Mouse (Mus musculus): Measurements from ENCODE around the gene Rubcnl. TPM values are rescaled to one million over a fixed set of nuclear protein-coding genes. Genes with fewer than 3 reads are reported as not detected.

Rubcnl gene
- total and polyA plus RNA-seq, 3 experiments: 0.05 TPM; not detected in 2

GRCm38 (mm10) chr14:75020581-75021253 is 4.9 kb downstream of the Rubcnl start:
- Histone ChIP-seq H3K4me3 (ENCODE audit: low read depth, low read length) (no peak overlapping the region), H3K36me3 (replicated peaks) (no peaks in the 10 kb centered on the region), H3K9me3 (replicated peaks) (no peaks in the 10 kb centered on the region), H3K27me3 (ENCODE audit: insufficient read depth, low read length) (peaks cover 10% of the 10 kb centered on the region), H3K4me1 (ENCODE audit: insufficient read depth, low read depth, low read length) (no peaks in the 10 kb centered on the region; the same call in 1 of the 2 replicates)
- ATAC-seq (ENCODE audit: extremely low read depth, insufficient number of reproducible peaks, low FRiP score, poor library complexity, severe bottlenecking): no peak
- TF ChIP-seq POLR2AphosphoS5 (IDR thresholded peaks at IDR 0.05; ENCODE audit: insufficient replicate concordance, low read depth, low read length) (no peak), GATA1 (IDR thresholded peaks at IDR 0.05; ENCODE audit: borderline replicate concordance, low read length) (no peak), TAL1 (conservative IDR thresholded peaks at IDR 0.05; ENCODE audit: low read depth, low read length) (no peak), CTCF (IDR thresholded peaks at IDR 0.05; ENCODE audit: low read depth, low read length) (no peak), GATA2 (IDR thresholded peaks at IDR 0.05; ENCODE audit: borderline replicate concordance, low read depth, low read length) (no peak)
- no peak for DNase-seq (ENCODE audit: low spot score)

- H3K27me3 ChIP-seq (ENCODE audit: insufficient read depth, low read length): peaks cover 10% of the 10 kb centered on the region
- DNase-seq (ENCODE audit: low spot score) (no peak), ATAC-seq (ENCODE audit: extremely low read depth, insufficient number of reproducible peaks, low FRiP score, poor library complexity, severe bottlenecking) (no peak)
- TF ChIP-seq TAL1 (conservative IDR thresholded peaks at IDR 0.05; ENCODE audit: low read depth, low read length) (no peak), POLR2AphosphoS5 (IDR thresholded peaks at IDR 0.05; ENCODE audit: insufficient replicate concordance, low read depth, low read length) (no peak), GATA1 (IDR thresholded peaks at IDR 0.05; ENCODE audit: borderline replicate concordance, low read length) (no peak), GATA2 (IDR thresholded peaks at IDR 0.05; ENCODE audit: borderline replicate concordance, low read depth, low read length) (no peak), CTCF (IDR thresholded peaks at IDR 0.05; ENCODE audit: low read depth, low read length) (no peak)
- H3K36me3 ChIP-seq (replicated peaks): no peaks in the 10 kb centered on the region
- no peak overlapping the region for H3K4me3 ChIP-seq (ENCODE audit: low read depth, low read length)
- no peaks in the 10 kb centered on the region for H3K4me1 ChIP-seq (ENCODE audit: insufficient read depth, low read depth, low read length)
- H3K9me3 ChIP-seq (replicated peaks): no peaks in the 10 kb centered on the region
Measured at GRCm38 (mm10) chr14:75022522-75022921, 6.7 kb downstream of the Rubcnl start.

GRCm38 (mm10) chr14:75024793-75025710 is 9.2 kb downstream of the Rubcnl start:
- peaks cover 10% of the 10 kb centered on the region for H3K27me3 ChIP-seq (ENCODE audit: insufficient read depth, low read length)
- TF ChIP-seq CTCF (IDR thresholded peaks at IDR 0.05; ENCODE audit: low read depth, low read length): no peak
- no peak for TF ChIP-seq GATA1 (IDR thresholded peaks at IDR 0.05; ENCODE audit: borderline replicate concordance, low read length)
- TF ChIP-seq GATA2 (IDR thresholded peaks at IDR 0.05; ENCODE audit: borderline replicate concordance, low read depth, low read length): no peak
- no peak for TF ChIP-seq TAL1 (conservative IDR thresholded peaks at IDR 0.05; ENCODE audit: low read depth, low read length)
- TF ChIP-seq POLR2AphosphoS5 (IDR thresholded peaks at IDR 0.05; ENCODE audit: insufficient replicate concordance, low read depth, low read length): no peak
- H3K36me3 ChIP-seq (replicated peaks): no peaks in the 10 kb centered on the region
- ATAC-seq (ENCODE audit: extremely low read depth, insufficient number of reproducible peaks, low FRiP score, poor library complexity, severe bottlenecking) (no peak), DNase-seq (ENCODE audit: low spot score) (no peak)
- no peak overlapping the region for H3K4me3 ChIP-seq (ENCODE audit: low read depth, low read length)
- H3K9me3 ChIP-seq (replicated peaks): no peaks in the 10 kb centered on the region
- H3K4me1 ChIP-seq (ENCODE audit: insufficient read depth, low read depth, low read length): no peaks in the 10 kb centered on the region

GRCm38 (mm10) chr14:75030764-75031163 is 14.9 kb downstream of the Rubcnl start:
- ATAC-seq (ENCODE audit: extremely low read depth, insufficient number of reproducible peaks, low FRiP score, poor library complexity, severe bottlenecking) (no peak), DNase-seq (ENCODE audit: low spot score) (no peak)
- Histone ChIP-seq H3K27me3 (ENCODE audit: insufficient read depth, low read length) (no peaks in the 10 kb centered on the region), H3K4me3 (ENCODE audit: low read depth, low read length) (no peak overlapping the region), H3K36me3 (replicated peaks) (no peaks in the 10 kb centered on the region), H3K9me3 (replicated peaks) (no peaks in the 10 kb centered on the region), H3K4me1 (ENCODE audit: insufficient read depth, low read depth, low read length) (no peaks in the 10 kb centered on the region)
- TF ChIP-seq TAL1 (conservative IDR thresholded peaks at IDR 0.05; ENCODE audit: low read depth, low read length): no peak
- no peak for TF ChIP-seq CTCF (IDR thresholded peaks at IDR 0.05; ENCODE audit: low read depth, low read length)
- TF ChIP-seq GATA1 (IDR thresholded peaks at IDR 0.05; ENCODE audit: borderline replicate concordance, low read length): no peak
- no peak for TF ChIP-seq POLR2AphosphoS5 (IDR thresholded peaks at IDR 0.05; ENCODE audit: insufficient replicate concordance, low read depth, low read length)
- TF ChIP-seq GATA2 (IDR thresholded peaks at IDR 0.05; ENCODE audit: borderline replicate concordance, low read depth, low read length): no peak

- no peak for DNase-seq (ENCODE audit: low spot score)
- Histone ChIP-seq H3K36me3 (replicated peaks) (no peaks in the 10 kb centered on the region), H3K27me3 (ENCODE audit: insufficient read depth, low read length) (no peaks in the 10 kb centered on the region), H3K4me3 (ENCODE audit: low read depth, low read length) (no peak overlapping the region), H3K4me1 (ENCODE audit: insufficient read depth, low read depth, low read length) (no peaks in the 10 kb centered on the region), H3K9me3 (replicated peaks) (no peaks in the 10 kb centered on the region)
- TF ChIP-seq GATA1 (IDR thresholded peaks at IDR 0.05; ENCODE audit: borderline replicate concordance, low read length) (no peak), GATA2 (IDR thresholded peaks at IDR 0.05; ENCODE audit: borderline replicate concordance, low read depth, low read length) (no peak), POLR2AphosphoS5 (IDR thresholded peaks at IDR 0.05; ENCODE audit: insufficient replicate concordance, low read depth, low read length) (no peak), TAL1 (conservative IDR thresholded peaks at IDR 0.05; ENCODE audit: low read depth, low read length) (no peak), CTCF (IDR thresholded peaks at IDR 0.05; ENCODE audit: low read depth, low read length) (no peak)
- ATAC-seq (ENCODE audit: extremely low read depth, insufficient number of reproducible peaks, low FRiP score, poor library complexity, severe bottlenecking): no peak
Measured at GRCm38 (mm10) chr14:75031999-75032575, 16.3 kb downstream of the Rubcnl start.

- no peaks in the 10 kb centered on the region for H3K9me3 ChIP-seq (replicated peaks)
- H3K4me3 ChIP-seq (ENCODE audit: low read depth, low read length): no peak overlapping the region
- ATAC-seq (ENCODE audit: extremely low read depth, insufficient number of reproducible peaks, low FRiP score, poor library complexity, severe bottlenecking) (no peak), DNase-seq (ENCODE audit: low spot score) (no peak)
- no peak for TF ChIP-seq CTCF (IDR thresholded peaks at IDR 0.05; ENCODE audit: low read depth, low read length)
- TF ChIP-seq GATA2 (IDR thresholded peaks at IDR 0.05; ENCODE audit: borderline replicate concordance, low read depth, low read length): no peak
- no peak for TF ChIP-seq POLR2AphosphoS5 (IDR thresholded peaks at IDR 0.05; ENCODE audit: insufficient replicate concordance, low read depth, low read length)
- no peak for TF ChIP-seq TAL1 (conservative IDR thresholded peaks at IDR 0.05; ENCODE audit: low read depth, low read length)
- TF ChIP-seq GATA1 (IDR thresholded peaks at IDR 0.05; ENCODE audit: borderline replicate concordance, low read length): no peak
- no peaks in the 10 kb centered on the region for H3K36me3 ChIP-seq (replicated peaks)
- H3K4me1 ChIP-seq (ENCODE audit: insufficient read depth, low read depth, low read length): no peaks in the 10 kb centered on the region
- H3K27me3 ChIP-seq (ENCODE audit: insufficient read depth, low read length): no peaks in the 10 kb centered on the region
Measured at GRCm38 (mm10) chr14:75032742-75033141, 16.9 kb downstream of the Rubcnl start.
